Mouse (Mus musculus) lung, adult 2 months (tissue): ENCODE measurements around the gene Zscan10.

ENCODE experiments used
- CTCF ChIP-seq: fragments of 200-500 bp; IDR thresholded peaks from 2 replicates; pipeline ENCODE4 v1.5.1; 2011; ENCODE audit warnings: mild to moderate bottlenecking, low read length, control low read depth; ENCODE audit not compliant: insufficient read depth
- POLR2A ChIP-seq: fragments of 200-500 bp; IDR thresholded peaks from 2 replicates; pipeline ENCODE4 v1.6.1; 2011; ENCODE audit warnings: low read depth, mild to moderate bottlenecking, control low read depth, low read length, borderline replicate concordance; ENCODE audit errors: extremely low read depth

DNA sequence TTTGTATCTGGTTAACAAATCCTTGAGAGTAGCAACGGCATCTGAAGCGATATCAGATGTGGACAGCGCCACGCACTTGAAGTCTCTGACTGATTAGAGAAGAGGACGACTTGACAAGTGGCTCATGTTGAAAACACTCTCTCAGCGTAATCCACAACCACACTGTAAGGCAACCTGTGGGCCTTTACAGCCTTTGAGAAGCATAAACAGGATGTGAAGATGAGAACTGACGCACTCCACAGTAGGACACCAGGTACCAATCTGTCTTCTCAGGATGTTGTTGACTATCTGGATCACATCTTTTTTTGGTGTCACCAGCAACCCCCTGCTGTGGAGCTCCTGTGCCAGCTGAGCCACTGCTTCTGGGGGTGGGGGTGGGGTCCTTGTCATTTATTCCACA lies 19.7 kb downstream of the Zscan10 start:
- TF ChIP-seq CTCF (no peak), POLR2A (no peak)
